Mouse (Mus musculus) intestine, embryonic 16.5 days (tissue): ENCODE results near the gene Acbd4. TPM values are rescaled to one million over a fixed set of nuclear protein-coding genes. Genes with fewer than 3 reads are reported as not detected.

Source experiments
- polyA plus RNA-seq: library from polyadenylated mRNA; unstranded; fragments of >200 nt; fragmentation: Nextera tagmentation; extraction: Ambion mirVana; gene quantifications from 2 replicates; pipeline ENCODE4 v1.2.1, GENCODE M21; 2015

The Acbd4 gene
- polyA plus RNA-seq, 1 experiment from 2014 or later, result 30.4 TPM

Other genes with a start within 250 kb of the Acbd4 start
- gene Eftud2, start 220.7 kb upstream of the Acbd4 start, polyA plus RNA-seq, result 123 and 140 TPM in 2 replicates
- 0.26 and 0.91 TPM in 2 replicates for gene Ccdc103, start 220.5 kb upstream of the Acbd4 start, polyA plus RNA-seq
- gene Fam187a, start 216.5 kb upstream of the Acbd4 start, polyA plus RNA-seq, result not detected in 2 replicates
- gene Gfap, start 200.8 kb upstream of the Acbd4 start, polyA plus RNA-seq, result 0.09 and 0.38 TPM in 2 replicates
- gene Kif18b, start 176.6 kb upstream of the Acbd4 start, polyA plus RNA-seq, result 6.8 and 7.4 TPM in 2 replicates
- 0.53 and 2.3 TPM in 2 replicates for gene C1ql1, start 155.0 kb upstream of the Acbd4 start, polyA plus RNA-seq
- gene Nmt1, start 73.5 kb upstream of the Acbd4 start, polyA plus RNA-seq, result 55.9 and 59.6 TPM in 2 replicates
- 91.5 and 92.7 TPM in 2 replicates for gene Dcakd, start 73.3 kb upstream of the Acbd4 start, polyA plus RNA-seq
- gene Plcd3, start within 50 bp of the Acbd4 start, polyA plus RNA-seq, result 2.1 and 2.3 TPM in 2 replicates
- gene Hexim1, start 14.5 kb downstream of the Acbd4 start, polyA plus RNA-seq, result 4.2 and 4.6 TPM in 2 replicates
- 5.8 TPM in 2 replicates for gene Hexim2, start 30.7 kb downstream of the Acbd4 start, polyA plus RNA-seq
- gene Fmnl1, start 69.4 kb downstream of the Acbd4 start, polyA plus RNA-seq, result 2.2 and 2.3 TPM in 2 replicates
- 0.57 and 0.83 TPM in 2 replicates for gene 1700023F06Rik, start 106.9 kb downstream of the Acbd4 start, polyA plus RNA-seq
- not detected in 2 replicates for gene Spata32, start 116.8 kb downstream of the Acbd4 start, polyA plus RNA-seq
- 3.1 TPM in 2 replicates for gene Map3k14, start 165.8 kb downstream of the Acbd4 start, polyA plus RNA-seq